Mouse (Mus musculus): ENCODE measurements around the gene Lyzl6.

Gene Lyzl6

DNA sequence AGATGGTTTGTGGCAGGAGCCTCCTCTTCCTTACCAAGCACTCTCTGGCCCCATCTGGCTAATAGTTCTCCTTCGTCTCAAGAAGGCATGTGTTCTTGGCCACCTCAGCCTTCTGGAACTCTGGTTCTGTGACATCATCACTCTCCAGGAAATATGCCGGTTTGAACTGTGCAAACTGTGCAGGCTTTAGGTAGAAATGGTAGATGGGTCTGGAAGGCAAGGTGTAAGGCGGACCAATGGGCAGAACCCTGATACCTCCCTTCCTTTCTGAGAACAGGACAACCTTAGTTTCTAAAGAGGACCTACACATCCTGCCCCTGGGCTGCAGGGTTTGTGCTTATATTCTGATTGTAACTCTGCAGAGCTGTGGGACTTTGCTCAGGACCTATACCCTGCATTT lies at the start of gene Lyzl6:
Gene Lyzl6, minus strand, starts transcription at position 101 of the 400 bp plus-strand sequence.
- no peak for DNase-seq (ENCODE audit: low read depth in 2 of 2, low spot score in 2 of 2)

- no peak for DNase-seq (ENCODE audit: low read depth in 2 of 2, low spot score in 2 of 2)
These were observed 48.0 kb upstream of the Lyzl6 start for GRCm38 (mm10) chr11:103686706-103687105.

- DNase-seq (ENCODE audit: low read depth in 2 of 2, low spot score in 2 of 2), result no peak
These were observed 46.6 kb upstream of the Lyzl6 start for GRCm38 (mm10) chr11:103685261-103685736.

- DNase-seq (ENCODE audit: low read depth in 2 of 2, low spot score in 2 of 2), result no peak
These were observed 45.1 kb upstream of the Lyzl6 start for GRCm38 (mm10) chr11:103683667-103684334.

GRCm38 (mm10) chr11:103677042-103677441 lies 38.4 kb upstream of the Lyzl6 start:
- DNase-seq (ENCODE audit: low read depth in 2 of 2, low spot score in 2 of 2), result peak; percentile 11 to 39

GRCm38 (mm10) chr11:103675556-103675955 lies 36.9 kb upstream of the Lyzl6 start:
- peak; percentile 37 to 57 for DNase-seq (ENCODE audit: low read depth in 2 of 2, low spot score in 2 of 2)

- DNase-seq (ENCODE audit: low read depth in 2 of 2, low spot score in 2 of 2), result no peak
These were observed 28.3 kb upstream of the Lyzl6 start for GRCm38 (mm10) chr11:103666907-103667426.

- no peak for DNase-seq (ENCODE audit: low read depth in 2 of 2, low spot score in 2 of 2)
These were observed 27.7 kb upstream of the Lyzl6 start for GRCm38 (mm10) chr11:103666181-103666906.

DNA sequence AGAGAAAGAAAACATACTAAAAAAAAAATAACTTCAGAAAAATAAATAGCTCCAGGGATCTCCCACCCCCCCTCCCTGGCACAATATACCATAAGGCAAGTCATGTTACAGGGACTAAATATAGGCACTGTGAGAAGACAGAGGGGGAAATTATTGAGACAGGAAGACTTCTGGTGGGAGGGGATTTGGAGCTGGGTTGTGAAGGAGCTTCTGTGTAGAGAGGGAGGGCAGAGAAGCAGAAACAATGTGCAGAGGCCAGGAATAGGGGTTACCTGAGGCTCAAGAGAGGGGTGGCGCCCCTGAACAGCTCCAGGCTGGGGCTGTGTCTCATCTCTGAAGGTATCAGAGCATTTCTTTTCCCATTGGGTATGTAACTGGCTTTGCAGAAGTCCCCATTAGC lies 27.0 kb upstream of the Lyzl6 start:
- DNase-seq (ENCODE audit: low read depth in 2 of 2, low spot score in 2 of 2), result no peak

DNA sequence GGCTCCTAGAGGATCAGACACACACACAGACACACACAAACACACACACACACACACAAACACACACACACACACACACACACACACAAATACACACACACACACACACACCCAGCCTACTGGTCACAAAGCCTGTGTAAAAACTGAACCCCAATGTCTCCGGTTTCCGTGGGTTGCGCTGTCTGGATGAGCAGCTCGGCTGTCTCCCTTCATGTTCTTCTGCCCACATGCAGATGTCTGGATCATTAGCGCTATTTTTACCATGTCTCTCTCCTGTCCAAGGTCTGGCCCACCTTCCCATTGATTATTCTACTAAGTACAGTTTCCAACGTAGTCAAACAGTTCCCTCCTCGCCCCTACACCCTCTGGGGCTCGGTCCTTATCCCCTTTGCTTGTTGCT lies 24.4 kb upstream of the Lyzl6 start:
- no peak for DNase-seq (ENCODE audit: low read depth in 2 of 2, low spot score in 2 of 2)

- DNase-seq (ENCODE audit: low read depth in 2 of 2, low spot score in 2 of 2), result no peak
These were observed 23.9 kb upstream of the Lyzl6 start for GRCm38 (mm10) chr11:103662546-103662945.

GRCm38 (mm10) chr11:103661863-103662262 lies 23.2 kb upstream of the Lyzl6 start:
- no peak for DNase-seq (ENCODE audit: low read depth in 2 of 2, low spot score in 2 of 2)

GRCm38 (mm10) chr11:103658189-103658588 lies 19.5 kb upstream of the Lyzl6 start:
- DNase-seq (ENCODE audit: low read depth in 2 of 2, low spot score in 2 of 2), result no peak

- no peak for DNase-seq (ENCODE audit: low read depth in 2 of 2, low spot score in 2 of 2)
These were observed 17.8 kb upstream of the Lyzl6 start for GRCm38 (mm10) chr11:103656520-103656919.

GRCm38 (mm10) chr11:103653359-103653965 lies 14.8 kb upstream of the Lyzl6 start:
- DNase-seq (ENCODE audit: low read depth in 2 of 2, low spot score in 2 of 2), result no peak

DNA sequence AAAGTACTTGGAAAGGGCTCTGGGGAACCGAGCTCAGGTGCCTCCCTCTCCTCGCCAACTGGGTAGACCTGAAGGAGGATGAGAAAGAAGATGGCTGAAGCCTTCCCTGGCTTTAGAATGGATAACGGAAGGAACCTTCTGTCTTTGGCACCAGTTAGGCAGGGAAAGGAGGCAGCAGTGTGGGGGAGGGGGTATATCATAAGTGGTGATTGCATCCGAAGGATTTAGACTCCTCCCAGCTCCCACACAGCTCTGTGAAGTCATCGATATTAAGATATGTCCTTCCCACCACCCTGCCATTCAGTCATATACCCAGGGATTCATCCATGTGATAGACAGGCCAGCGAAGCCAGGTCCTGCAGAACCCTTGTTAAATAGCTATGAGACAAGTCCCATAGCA lies 12.7 kb upstream of the Lyzl6 start:
- no peak for DNase-seq (ENCODE audit: low read depth in 2 of 2, low spot score in 2 of 2)

DNA sequence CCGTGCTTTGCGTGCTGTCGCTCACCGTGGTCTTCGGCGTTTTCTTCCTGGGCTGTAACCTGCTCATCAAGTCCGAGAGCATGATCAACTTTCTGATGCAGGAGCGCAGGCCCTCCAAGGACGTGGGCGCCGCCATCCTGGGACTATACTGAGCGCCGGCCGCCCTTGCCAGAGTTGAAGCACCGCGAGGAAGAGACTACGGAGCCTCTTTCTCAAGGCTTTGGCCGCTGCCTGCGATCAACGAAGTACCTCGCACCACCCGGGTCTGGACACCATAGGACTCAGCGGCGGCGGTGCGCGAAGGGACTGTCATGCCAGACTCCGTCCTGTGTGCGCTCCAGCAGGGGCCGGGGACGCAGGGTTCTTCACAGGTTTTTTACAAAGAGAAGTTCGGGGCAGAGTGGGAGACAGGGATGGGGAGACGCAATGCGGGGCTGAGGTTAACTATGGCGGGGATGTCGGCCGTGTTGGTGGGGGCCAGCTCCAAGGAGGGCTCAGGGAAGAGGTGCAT lies 11.3 kb upstream of the Lyzl6 start:
- no peak for DNase-seq (ENCODE audit: low read depth in 2 of 2, low spot score in 2 of 2)

- DNase-seq (ENCODE audit: low read depth in 2 of 2, low spot score in 2 of 2), result no peak
These were observed 10.8 kb upstream of the Lyzl6 start, which contains the start of gene Rprml for GRCm38 (mm10) chr11:103649301-103649982. Rprml (plus strand) TSS chr11:103649570.

GRCm38 (mm10) chr11:103648656-103649055 lies 10.0 kb upstream of the Lyzl6 start:
- no peak for DNase-seq (ENCODE audit: low read depth in 2 of 2, low spot score in 2 of 2)

GRCm38 (mm10) chr11:103647921-103648620 lies 9.4 kb upstream of the Lyzl6 start:
- no peak for DNase-seq (ENCODE audit: low read depth in 2 of 2, low spot score in 2 of 2)

Data from CD8-positive naive resting alpha-beta T cell, adult 2 months (primary cell).